Mouse (Mus musculus) CH12.LX (cell line): Measurements from ENCODE around the gene Acer3.

Experiments
- CHD2 ChIP-seq: IDR thresholded peaks from 2 replicates; pipeline ENCODE4 v1.6.1; 2011; ENCODE audit warnings: low read length, improper control_type of control experiment
- CTCF ChIP-seq, 2 experiments: IDR thresholded peaks in 1 of 2; conservative IDR thresholded peaks in 1 of 2; 2 replicates each; pipeline ENCODE4 v1.5.1; 2011 to 2012; ENCODE audit warnings: low read depth in 2 of 2, low read length in 2 of 2, improper control_type of control experiment in 1 of 2, inconsistent platforms in 1 of 2, mild to moderate bottlenecking in 1 of 2, moderate library complexity in 1 of 2
- EP300 ChIP-seq: IDR thresholded peaks from 2 replicates; pipeline ENCODE4 v1.6.1; 2011; ENCODE audit warnings: low read length, improper control_type of control experiment
- ETS1 ChIP-seq: conservative IDR thresholded peaks from 2 replicates; pipeline ENCODE4 v1.6.1; 2012; ENCODE audit warnings: low read depth, mild to moderate bottlenecking, inconsistent platforms, low read length, improper control_type of control experiment, moderate library complexity
- MAX ChIP-seq: IDR thresholded peaks from 2 replicates; pipeline ENCODE4 v1.6.1; 2011; ENCODE audit warnings: low read length, improper control_type of control experiment
- POLR2A ChIP-seq: IDR thresholded peaks from 2 replicates; pipeline ENCODE4 v1.6.1; 2011; ENCODE audit warnings: low read depth, mild to moderate bottlenecking, improper control_type of control experiment, low read length
- RAD21 ChIP-seq: IDR thresholded peaks from 2 replicates; pipeline ENCODE4 v1.6.1; 2011; ENCODE audit warnings: low read depth, mild to moderate bottlenecking, low read length, improper control_type of control experiment, moderate library complexity
- TBP ChIP-seq: conservative IDR thresholded peaks from 2 replicates; pipeline ENCODE4 v1.6.1; 2011; ENCODE audit warnings: low read depth, low read length, improper control_type of control experiment
- TCF12 ChIP-seq: IDR thresholded peaks from 2 replicates; pipeline ENCODE4 v1.6.1; 2014; ENCODE audit warnings: low read depth, mild to moderate bottlenecking, inconsistent platforms, low read length, improper control_type of control experiment
- UBTF ChIP-seq: IDR thresholded peaks from 2 replicates; pipeline ENCODE4 v1.6.1; 2012; ENCODE audit warnings: low read depth, mild to moderate bottlenecking, inconsistent platforms, low read length, improper control_type of control experiment, moderate library complexity

GRCm38 (mm10) chr7:98309219-98310030 lies 11.6 kb downstream of the Acer3 start:
- no peak for TF ChIP-seq RAD21
- TF ChIP-seq CTCF (conservative IDR thresholded peaks at IDR 0.05 in 1 of 2, IDR thresholded peaks at IDR 0.05 in 1 of 2; ENCODE audit: low read depth in 2 of 2, low read length in 2 of 2), result no peak
- peak; percentile 98 for TF ChIP-seq POLR2A
- no peak for TF ChIP-seq MAX
- no peak for TF ChIP-seq CHD2
- TF ChIP-seq EP300, result no peak
- no peak for TF ChIP-seq ETS1
- peak; percentile 88 for TF ChIP-seq UBTF
- no peak for TF ChIP-seq TBP
- TF ChIP-seq TCF12, result peak; percentile 82
